Mouse (Mus musculus) lung, embryonic 15.5 days (tissue): Measurements from ENCODE around the gene Tmem117. TPM values are rescaled to one million over a fixed set of nuclear protein-coding genes. Genes with fewer than 3 reads are reported as not detected.

Source experiments
- ATAC-seq: fragments of 200-750 bp; cut with Nextera tagmentation; 2 replicates; pipeline ENCODE4 v1.8.0; 2017; ENCODE audit warnings: moderate number of reproducible peaks, borderline replicate concordance; ENCODE audit not compliant: low FRiP score, low TSS enrichment; ENCODE audit errors: extremely low read depth
- H3K27ac ChIP-seq: fragments of 300-500 bp; sonication (generic); 2 replicates; pipeline ENCODE4 v1.5.1; 2015; ENCODE audit warnings: moderate library complexity, mild to moderate bottlenecking, inconsistent platforms
- H3K27me3 ChIP-seq: fragments of 300-500 bp; sonication (generic); 2 replicates; pipeline ENCODE4 v1.6.1; 2015; ENCODE audit warnings: inconsistent platforms
- H3K36me3 ChIP-seq: fragments of 300-500 bp; sonication (generic); 2 replicates; pipeline ENCODE4 v1.6.1; 2015; ENCODE audit warnings: inconsistent platforms
- H3K4me1 ChIP-seq: fragments of 300-500 bp; sonication (generic); 2 replicates; pipeline ENCODE4 v1.6.1; 2015; ENCODE audit warnings: inconsistent platforms
- H3K4me2 ChIP-seq: fragments of 300-500 bp; sonication (generic); 2 replicates; pipeline ENCODE4 v1.6.1; 2015; ENCODE audit warnings: inconsistent platforms, mild to moderate bottlenecking, moderate library complexity
- H3K4me3 ChIP-seq: fragments of 300-500 bp; sonication (generic); 2 replicates; pipeline ENCODE4 v1.5.1; 2015; ENCODE audit warnings: mild to moderate bottlenecking, inconsistent platforms
- H3K9ac ChIP-seq: fragments of 300-500 bp; sonication (generic); 2 replicates; pipeline ENCODE4 v1.6.1; 2015; ENCODE audit warnings: inconsistent platforms
- H3K9me3 ChIP-seq: fragments of 300-500 bp; sonication (generic); 2 replicates; pipeline ENCODE4 v1.6.1; 2016; ENCODE audit warnings: inconsistent platforms
- WGBS: fragments of 180-500 bp; shearing (Covaris S2); methylation state at CpG from one replicate; pipeline ENCODE4 v1.1.7; 2015; 5-methylcytosine and 5-hydroxymethylcytosine counted together
- polyA plus RNA-seq: library from polyadenylated mRNA; unstranded; fragments of >200 nt; fragmentation: Nextera tagmentation; extraction: Ambion mirVana; gene quantifications from 2 replicates; pipeline ENCODE4 v1.2.1, GENCODE M21; 2015

The Tmem117 gene
- polyA plus RNA-seq, 1 experiment from 2014 or later: 3.7 TPM

DNA sequence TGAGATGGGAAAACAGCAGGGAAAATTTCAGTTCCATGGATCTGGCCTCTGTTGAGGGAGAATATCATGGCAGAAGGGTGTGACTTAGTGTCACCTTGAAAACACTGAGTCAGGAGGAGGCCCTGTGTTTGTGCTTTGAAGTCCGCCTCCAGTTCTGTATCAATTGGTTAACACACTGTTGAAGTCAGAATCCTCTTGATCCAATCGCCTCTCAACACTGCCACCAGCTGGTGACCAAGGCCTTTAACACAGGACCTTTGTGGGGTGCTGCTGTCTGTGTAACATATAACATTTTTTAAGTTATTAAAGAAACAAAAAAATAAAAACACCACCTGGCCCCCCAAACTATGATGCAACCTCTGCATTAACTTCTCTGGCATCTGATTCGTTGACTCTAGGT, 27.7 kb upstream of the Tmem117 start:
- H3K27me3 ChIP-seq: no peaks in the 10 kb centered on the region
- WGBS: 25% methylated on average over 3 of the region's 3 CpGs
- no peak overlapping the region for H3K9ac ChIP-seq
- no peak overlapping the region for H3K27ac ChIP-seq
- no peak overlapping the region for H3K4me2 ChIP-seq
- no peaks in the 10 kb centered on the region for H3K9me3 ChIP-seq
- H3K4me1 ChIP-seq: no peaks in the 10 kb centered on the region
- no peak overlapping the region for H3K4me3 ChIP-seq
- no peaks in the 10 kb centered on the region for H3K36me3 ChIP-seq
- 0 out of 2 replicates have a peak, but pooled peaks have one; percentile 27 for ATAC-seq

DNA sequence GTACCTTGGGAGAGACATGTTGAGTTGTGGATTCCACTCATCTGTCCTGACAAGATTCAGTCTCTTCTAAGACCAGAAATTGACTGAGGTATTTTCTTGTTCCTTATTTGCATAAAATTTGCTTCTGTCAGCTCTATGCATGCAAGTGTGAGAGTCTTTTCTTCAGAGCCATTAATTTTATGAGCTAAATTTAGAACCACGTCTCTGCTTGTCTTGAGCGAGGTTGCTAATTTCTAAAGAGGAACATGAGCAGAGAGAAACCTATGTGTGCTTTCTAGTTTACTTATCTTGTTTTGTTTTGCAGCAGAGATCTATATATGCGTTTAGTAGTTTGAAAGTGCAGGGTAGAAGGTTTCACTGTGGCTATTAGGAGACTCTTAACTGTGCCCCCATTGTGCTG, 26.6 kb upstream of the Tmem117 start:
- Histone ChIP-seq H3K27me3 (no peaks in the 10 kb centered on the region), H3K9me3 (no peaks in the 10 kb centered on the region), H3K9ac (no peak overlapping the region), H3K27ac (no peak overlapping the region), H3K4me2 (no peak overlapping the region), H3K4me3 (no peak overlapping the region), H3K4me1 (no peaks in the 10 kb centered on the region), H3K36me3 (no peaks in the 10 kb centered on the region)
- ATAC-seq: no peak
- WGBS: 63% methylated on average over 3 of the region's 3 CpGs

DNA sequence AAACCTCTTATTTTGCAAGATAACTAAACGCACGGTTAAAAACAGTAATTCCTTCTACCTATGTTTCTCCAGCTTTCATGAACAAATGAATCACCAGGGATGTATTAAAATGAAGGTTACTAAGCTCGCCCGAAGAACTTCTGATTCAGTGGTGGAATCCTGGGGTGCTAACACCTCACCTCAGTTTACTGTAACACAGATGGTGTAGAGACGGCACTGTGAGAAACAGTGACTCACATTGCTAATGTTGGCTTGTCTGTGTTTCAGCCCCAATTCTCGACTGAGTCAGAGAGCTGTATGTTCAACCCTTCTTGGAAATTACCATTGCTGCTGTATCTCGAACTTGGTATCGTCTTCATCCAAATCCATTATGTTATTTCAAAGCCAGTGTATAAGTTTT, 21.3 kb upstream of the Tmem117 start:
- ATAC-seq: no peak

DNA sequence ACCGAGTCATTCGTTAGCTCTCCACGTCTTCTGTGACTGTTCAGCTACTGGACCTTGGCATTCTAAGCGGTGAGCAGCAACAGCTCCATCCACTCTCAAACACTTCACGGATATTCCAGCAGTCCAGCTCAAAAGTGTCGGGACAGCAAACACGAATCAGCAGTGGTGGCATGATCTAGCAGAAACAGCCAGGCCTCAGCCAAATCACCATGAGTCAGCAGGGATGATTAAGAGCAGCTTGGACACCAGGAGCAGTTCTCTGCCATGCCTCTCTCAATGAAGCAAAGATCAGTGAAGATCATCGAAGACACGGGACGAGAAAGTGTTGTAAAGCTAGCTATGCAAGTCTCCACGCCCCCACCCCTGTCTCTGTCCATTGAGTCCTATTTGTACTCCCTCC, 13.0 kb upstream of the Tmem117 start:
- H3K4me1 ChIP-seq: no peaks in the 10 kb centered on the region
- no peaks in the 10 kb centered on the region for H3K9me3 ChIP-seq
- no peaks in the 10 kb centered on the region for H3K27me3 ChIP-seq
- no peak overlapping the region for H3K27ac ChIP-seq
- H3K9ac ChIP-seq: no peak overlapping the region
- H3K4me3 ChIP-seq: no peak overlapping the region
- WGBS: 83% methylated on average over 11 of the region's 11 CpGs
- no peak for ATAC-seq
- no peak overlapping the region for H3K4me2 ChIP-seq
- H3K36me3 ChIP-seq: no peaks in the 10 kb centered on the region

More for the DNA sequence above, 21.3 kb upstream of the Tmem117 start:
- no peak overlapping the region for H3K27ac ChIP-seq
- H3K36me3 ChIP-seq: no peaks in the 10 kb centered on the region
- H3K4me2 ChIP-seq: no peak overlapping the region
- H3K9me3 ChIP-seq: no peaks in the 10 kb centered on the region
- H3K4me1 ChIP-seq: no peaks in the 10 kb centered on the region
- no peaks in the 10 kb centered on the region for H3K27me3 ChIP-seq
- no peak overlapping the region for H3K9ac ChIP-seq
- WGBS: 90% methylated on average over 8 of the region's 8 CpGs
- no peak overlapping the region for H3K4me3 ChIP-seq

DNA sequence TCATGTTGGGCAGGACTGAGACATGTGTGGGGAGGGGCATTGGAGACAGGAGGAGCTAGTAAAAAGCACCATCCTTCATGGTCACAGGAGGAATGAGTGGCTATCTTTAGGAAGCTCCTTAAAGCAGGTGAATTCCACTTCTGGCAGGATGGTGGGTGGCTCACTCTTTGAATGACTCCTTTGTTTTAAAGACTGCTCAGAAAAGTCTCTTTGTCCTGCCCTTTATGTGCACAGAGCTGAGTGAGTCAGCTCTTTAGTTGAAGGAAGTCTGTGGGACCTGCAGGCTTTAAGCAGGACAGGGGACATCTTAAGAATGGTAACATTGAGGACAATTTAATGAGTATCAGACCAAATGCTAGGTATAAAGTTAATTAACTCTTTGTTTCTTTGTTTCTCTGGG, 8.1 kb upstream of the Tmem117 start:
- Histone ChIP-seq H3K27ac (no peak overlapping the region), H3K9ac (no peak overlapping the region), H3K4me3 (no peak overlapping the region), H3K4me2 (no peak overlapping the region), H3K27me3 (no peaks in the 10 kb centered on the region), H3K4me1 (no peaks in the 10 kb centered on the region), H3K36me3 (no peaks in the 10 kb centered on the region), H3K9me3 (no peaks in the 10 kb centered on the region)
- no peak; the same call in 1 of the 2 replicates for ATAC-seq

DNA sequence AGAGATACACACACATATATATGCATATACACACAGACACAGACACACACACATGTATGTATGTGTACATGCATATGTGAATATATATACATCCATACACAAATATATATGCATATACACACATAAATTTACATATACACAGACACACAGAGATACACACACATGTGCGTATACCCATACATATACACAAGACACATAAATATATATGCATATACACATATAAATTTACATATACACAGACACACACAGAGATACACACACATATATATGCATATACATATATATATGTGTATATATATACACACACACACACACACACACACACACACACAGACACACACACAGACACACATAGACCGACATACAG, 586 bp upstream of the Tmem117 start:
- Histone ChIP-seq H3K36me3 (no peaks in the 10 kb centered on the region), H3K4me2 (peak overlapping the region; percentile 94), H3K4me1 (no peaks in the 10 kb centered on the region), H3K27me3 (peaks cover 27% of the 10 kb centered on the region), H3K27ac (no peak overlapping the region), H3K9me3 (no peaks in the 10 kb centered on the region), H3K9ac (no peak overlapping the region; the same call in 1 of the 2 replicates), H3K4me3 (peak overlapping the region; percentile 53)
- ATAC-seq: no peak
- 39% methylated on average over 2 of the region's 2 CpGs for WGBS

DNA sequence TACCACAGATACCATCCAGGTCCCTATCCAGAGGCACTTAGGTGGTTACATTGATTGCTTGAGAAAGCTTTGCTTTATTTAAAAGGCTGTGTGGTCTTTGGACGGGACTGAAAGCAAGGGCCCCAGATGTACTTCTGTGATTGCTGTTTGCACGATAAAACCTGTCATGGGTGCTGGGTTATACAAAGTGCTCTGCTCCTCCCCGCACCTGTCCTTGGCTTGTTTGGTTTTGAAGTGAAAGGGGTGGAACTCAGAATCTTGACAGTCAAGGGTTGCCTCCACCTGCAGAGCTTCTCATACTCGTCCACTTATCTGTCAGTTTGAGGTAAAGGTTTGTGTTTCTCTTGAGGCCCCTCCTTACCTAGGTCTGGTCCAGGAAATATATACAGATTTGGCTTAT, 1.5 kb downstream of the Tmem117 start:
- 57% methylated on average over 4 of the region's 4 CpGs for WGBS
- H3K4me1 ChIP-seq: no peaks in the 10 kb centered on the region
- peaks cover 27% of the 10 kb centered on the region for H3K27me3 ChIP-seq
- no peaks in the 10 kb centered on the region for H3K36me3 ChIP-seq
- ATAC-seq: no peak
- no peak overlapping the region for H3K27ac ChIP-seq
- no peak overlapping the region for H3K4me2 ChIP-seq
- no peaks in the 10 kb centered on the region for H3K9me3 ChIP-seq
- H3K9ac ChIP-seq: no peak overlapping the region
- no peak overlapping the region for H3K4me3 ChIP-seq

DNA sequence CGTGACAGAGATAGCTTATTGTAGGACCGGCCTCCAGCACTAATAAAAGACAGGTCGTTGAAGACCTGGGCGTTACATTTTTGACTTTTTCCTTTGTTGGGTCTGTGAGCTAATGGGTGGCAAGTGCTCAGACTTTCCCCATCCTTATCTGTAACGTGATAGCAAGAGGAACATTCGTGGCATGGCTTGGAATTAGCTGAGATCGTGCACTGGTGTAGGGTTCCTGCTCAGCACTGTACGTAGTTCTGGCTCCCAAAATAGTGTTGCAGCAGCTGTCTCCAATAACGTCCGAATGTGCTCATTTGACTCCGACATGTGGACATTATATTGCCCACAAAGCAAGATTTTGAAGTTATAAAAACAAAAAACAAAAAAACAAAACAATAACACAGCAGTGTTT, 5.5 kb downstream of the Tmem117 start:
- WGBS: 65% methylated on average over 11 of the region's 11 CpGs
- Histone ChIP-seq H3K9ac (no peak overlapping the region), H3K4me3 (no peak overlapping the region), H3K4me1 (no peaks in the 10 kb centered on the region), H3K36me3 (no peaks in the 10 kb centered on the region), H3K27me3 (peaks cover 13% of the 10 kb centered on the region), H3K27ac (no peak overlapping the region), H3K9me3 (no peaks in the 10 kb centered on the region), H3K4me2 (no peak overlapping the region)
- ATAC-seq: no peak

DNA sequence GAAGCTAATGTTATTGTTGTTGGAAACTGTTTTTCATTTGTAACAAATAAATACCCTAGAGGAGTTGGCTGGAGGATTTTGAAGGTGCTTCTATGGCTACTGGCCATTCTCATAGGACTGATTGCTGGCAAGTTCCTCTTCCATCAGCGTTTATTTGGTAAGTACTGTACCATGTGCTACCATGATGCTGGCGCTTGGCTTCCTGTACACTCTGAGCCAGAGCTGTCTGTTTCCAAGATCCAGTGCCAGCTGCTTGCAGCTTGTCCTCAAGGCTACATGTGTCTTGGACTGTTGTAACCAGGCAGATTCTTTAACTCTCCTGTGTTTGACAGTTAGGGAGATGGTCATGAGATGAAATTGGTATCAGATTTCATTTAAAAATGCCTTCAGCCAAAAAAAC, 9.2 kb downstream of the Tmem117 start:
- H3K9ac ChIP-seq: no peak overlapping the region
- no peaks in the 10 kb centered on the region for H3K27me3 ChIP-seq
- no peak overlapping the region for H3K4me3 ChIP-seq
- H3K36me3 ChIP-seq: no peaks in the 10 kb centered on the region
- no peaks in the 10 kb centered on the region for H3K9me3 ChIP-seq
- no peak overlapping the region for H3K4me2 ChIP-seq
- WGBS: 71% methylated on average over 2 of the region's 2 CpGs
- H3K4me1 ChIP-seq: no peaks in the 10 kb centered on the region
- no peak for ATAC-seq
- no peak overlapping the region for H3K27ac ChIP-seq

DNA sequence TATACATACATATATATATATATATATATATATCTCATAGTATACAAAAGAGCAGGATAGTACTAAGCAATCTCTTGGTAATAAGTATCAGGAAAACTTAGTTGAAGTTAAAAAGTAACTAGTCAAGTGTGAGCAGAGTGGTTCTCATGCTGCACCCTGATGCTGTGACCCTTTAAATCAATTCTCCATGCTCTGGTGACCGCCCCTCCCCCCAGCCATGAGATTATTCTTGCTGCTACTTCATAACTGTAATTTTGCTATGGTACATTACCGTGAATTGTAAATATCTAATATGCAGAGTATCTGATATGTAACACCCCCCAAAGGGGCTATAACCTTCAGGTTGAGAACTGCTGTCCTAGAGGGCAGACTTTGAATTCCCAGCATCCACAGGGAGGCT, 10.1 kb downstream of the Tmem117 start:
- Histone ChIP-seq H3K27me3 (no peaks in the 10 kb centered on the region), H3K36me3 (no peaks in the 10 kb centered on the region), H3K4me3 (no peak overlapping the region), H3K4me2 (no peak overlapping the region), H3K9ac (no peak overlapping the region), H3K9me3 (no peaks in the 10 kb centered on the region), H3K27ac (no peak overlapping the region), H3K4me1 (no peaks in the 10 kb centered on the region)
- 74% methylated on average over 2 of the region's 2 CpGs for WGBS
- ATAC-seq: no peak

DNA sequence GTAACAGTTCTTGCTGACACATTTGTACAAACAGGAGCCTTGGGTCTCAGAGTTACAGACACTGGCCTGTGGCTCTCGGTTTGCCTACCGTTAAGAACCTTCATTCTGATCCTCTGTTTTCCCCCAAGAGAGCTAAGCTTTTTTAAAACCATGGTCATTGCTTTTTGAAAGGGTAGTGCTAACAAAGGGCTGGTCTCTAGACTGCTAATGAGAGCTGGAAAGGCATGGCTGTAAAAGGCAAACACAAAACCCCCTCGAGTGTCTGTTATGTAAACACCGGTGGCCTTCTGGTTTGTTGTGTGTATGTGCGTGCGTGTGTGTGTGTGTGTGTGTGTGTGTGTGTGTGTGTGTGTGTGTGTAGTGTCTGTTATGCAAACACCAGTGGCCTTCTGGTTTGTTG, 17.0 kb downstream of the Tmem117 start:
- no peaks in the 10 kb centered on the region for H3K36me3 ChIP-seq
- no peak overlapping the region for H3K9ac ChIP-seq
- 39% methylated on average over 6 of the region's 6 CpGs for WGBS
- no peak overlapping the region for H3K27ac ChIP-seq
- H3K4me1 ChIP-seq: no peaks in the 10 kb centered on the region
- H3K27me3 ChIP-seq: no peaks in the 10 kb centered on the region
- no peak for ATAC-seq
- no peak overlapping the region for H3K4me2 ChIP-seq
- no peaks in the 10 kb centered on the region for H3K9me3 ChIP-seq
- H3K4me3 ChIP-seq: no peak overlapping the region

DNA sequence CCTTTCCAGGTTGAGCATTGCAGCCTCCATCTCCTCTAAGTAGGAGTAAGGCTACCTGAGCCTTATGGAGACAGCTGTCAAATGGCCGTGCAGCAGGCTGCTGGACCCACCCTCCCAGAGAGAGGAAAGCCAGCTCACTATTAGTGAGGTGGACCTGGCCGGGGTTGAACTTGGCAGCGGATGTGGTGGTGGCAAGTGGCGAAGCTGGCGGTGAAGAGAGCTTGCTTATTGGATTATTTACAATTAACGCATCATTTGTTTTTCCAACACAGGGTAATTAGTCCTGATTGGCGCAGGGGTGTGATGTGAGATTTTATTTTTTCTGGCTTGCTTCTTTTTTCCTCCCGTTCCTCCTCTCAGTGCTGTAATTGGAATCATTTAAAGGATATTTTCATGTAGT, 19.4 kb downstream of the Tmem117 start:
- no peak overlapping the region for H3K9ac ChIP-seq
- H3K4me2 ChIP-seq: no peak overlapping the region
- no peaks in the 10 kb centered on the region for H3K36me3 ChIP-seq
- no peak overlapping the region for H3K27ac ChIP-seq
- ATAC-seq: no peak
- H3K4me1 ChIP-seq: no peaks in the 10 kb centered on the region; the same call in 1 of the 2 replicates
- WGBS: 81% methylated on average over 8 of the region's 8 CpGs
- H3K4me3 ChIP-seq: no peak overlapping the region
- H3K9me3 ChIP-seq: no peaks in the 10 kb centered on the region
- no peaks in the 10 kb centered on the region for H3K27me3 ChIP-seq

DNA sequence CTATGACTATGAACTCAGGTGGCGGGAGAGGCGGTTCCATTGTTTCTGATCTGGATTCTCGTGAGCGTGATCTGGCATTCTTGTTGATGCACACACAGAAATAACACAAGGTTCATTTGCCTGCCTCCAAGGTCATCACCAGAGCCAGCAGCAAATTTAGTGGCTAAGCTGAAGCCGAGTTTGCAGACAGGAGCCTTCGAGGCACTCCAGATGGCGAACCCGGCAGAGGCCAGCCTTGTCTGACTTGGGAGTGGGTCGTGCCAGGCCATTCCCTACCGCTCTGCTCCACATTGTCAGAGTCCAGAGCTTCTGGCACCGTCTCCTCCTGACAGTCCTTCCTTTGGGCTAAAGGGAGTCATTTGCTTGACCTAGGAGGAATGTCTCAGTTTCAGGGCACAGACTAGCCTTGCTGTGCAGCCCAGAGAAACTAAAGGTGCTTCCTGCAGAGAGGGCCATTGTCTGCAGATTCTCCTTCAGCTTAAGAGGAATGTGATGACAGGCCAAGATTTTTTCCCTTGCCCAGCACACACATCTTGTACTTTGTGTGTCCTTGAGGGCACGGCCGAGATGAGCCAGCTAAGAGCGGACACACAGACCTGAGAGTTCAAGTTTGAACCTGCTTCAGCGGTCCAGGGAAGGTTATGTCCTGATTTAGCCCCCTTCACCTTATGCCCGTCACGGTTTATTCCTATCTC, 20.2 kb downstream of the Tmem117 start:
- no peak for ATAC-seq
- no peak overlapping the region for H3K4me2 ChIP-seq
- 46% methylated on average over 17 of the region's 17 CpGs for WGBS
- no peaks in the 10 kb centered on the region for H3K9me3 ChIP-seq
- H3K4me1 ChIP-seq: peaks cover 4% of the 10 kb centered on the region; the same call in 1 of the 2 replicates
- no peak overlapping the region for H3K9ac ChIP-seq
- H3K4me3 ChIP-seq: no peak overlapping the region
- H3K27ac ChIP-seq: no peak overlapping the region
- H3K27me3 ChIP-seq: no peaks in the 10 kb centered on the region
- H3K36me3 ChIP-seq: no peaks in the 10 kb centered on the region
